Mouse (Mus musculus) monocyte, adult 2 months (primary cell): ENCODE results near the gene Plxnb1.

Experiments
- DNase-seq, 2 experiments: peaks; one replicate each; pipeline ENCODE4 v3.0.0; 2022; ENCODE audit warnings: low spot score in 2 of 2, low read depth in 1 of 2

The Plxnb1 gene

GRCm38 (mm10) chr9:109060184-109060897, 34.8 kb upstream of the Plxnb1 start:
- no peak for DNase-seq

- no peak for DNase-seq
Observed at GRCm38 (mm10) chr9:109060898-109061295, 34.3 kb upstream of the Plxnb1 start.

DNA sequence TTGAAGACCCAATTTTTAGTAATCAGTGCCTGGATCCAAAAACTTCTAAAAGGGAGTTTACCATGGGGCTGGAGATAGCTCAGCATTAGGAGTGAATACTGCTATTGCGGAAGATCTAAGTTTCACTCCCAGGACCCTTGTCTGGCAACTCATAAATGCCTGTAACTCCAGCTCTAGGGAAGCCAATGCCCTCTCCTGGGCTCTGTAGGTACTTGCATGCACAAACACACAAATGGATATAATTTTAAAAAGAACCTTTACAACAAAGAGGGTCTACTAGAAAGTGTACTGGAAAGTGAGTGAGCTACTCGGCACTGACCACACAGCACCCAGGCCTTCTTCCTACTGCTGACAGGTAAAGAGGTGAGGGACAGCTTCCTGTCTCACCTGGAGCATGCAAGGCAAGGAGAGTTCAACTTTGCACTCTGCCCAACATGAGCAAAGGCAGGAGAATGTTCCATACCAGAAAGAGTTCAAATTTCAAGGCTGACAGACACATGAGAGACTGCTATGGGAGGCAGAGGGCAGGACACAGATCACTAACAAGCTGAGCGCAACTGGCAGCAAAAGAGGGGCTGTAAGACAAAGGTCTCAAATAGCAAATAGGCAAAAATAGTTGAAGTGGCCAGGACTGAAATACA, 27.0 kb upstream of the Plxnb1 start:
- DNase-seq = no peak

GRCm38 (mm10) chr9:109073661-109074573, 21.3 kb upstream of the Plxnb1 start, which contains the start of gene Atrip:
Gene Atrip (minus strand): TSS chr9:109074124.
- peak; percentile 61 to 77 for DNase-seq

DNA sequence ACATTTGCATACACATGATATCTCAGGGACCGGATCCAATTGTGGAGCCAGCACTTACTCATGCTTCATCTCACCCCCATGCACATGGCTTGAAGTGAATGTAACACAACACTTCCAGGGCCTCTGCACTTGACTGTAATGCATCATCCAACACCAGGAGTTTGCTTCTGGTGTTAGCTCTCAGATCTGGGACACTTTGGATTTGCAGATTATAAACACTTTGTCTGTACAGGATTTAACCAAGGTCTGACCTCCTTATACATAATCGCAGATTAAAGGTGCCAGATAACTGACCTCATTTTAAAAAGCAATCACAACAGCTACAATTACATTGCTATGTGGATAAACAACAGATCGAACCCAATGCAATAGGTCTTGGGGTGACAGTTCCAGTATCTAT, 14.7 kb upstream of the Plxnb1 start:
- no peak for DNase-seq

DNA sequence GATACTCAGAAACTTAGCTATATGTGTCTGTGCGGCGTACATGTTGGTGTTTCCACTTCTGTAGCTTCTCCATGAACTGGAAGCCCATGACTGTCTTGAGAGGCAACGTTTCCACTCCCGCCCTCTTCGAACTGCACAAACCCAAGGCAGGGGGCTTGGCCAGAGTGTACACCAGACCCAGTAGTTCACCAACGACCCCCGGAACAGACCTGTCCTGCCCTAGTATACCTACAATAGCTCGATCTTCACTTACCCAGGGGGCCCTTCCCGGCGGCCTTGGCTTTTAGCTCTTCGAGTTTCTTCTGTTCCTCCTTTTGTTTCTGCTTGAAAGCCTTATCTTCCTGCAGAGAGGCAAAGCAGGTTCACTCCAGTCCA, 13.5 kb upstream of the Plxnb1 start:
- DNase-seq = no peak

DNA sequence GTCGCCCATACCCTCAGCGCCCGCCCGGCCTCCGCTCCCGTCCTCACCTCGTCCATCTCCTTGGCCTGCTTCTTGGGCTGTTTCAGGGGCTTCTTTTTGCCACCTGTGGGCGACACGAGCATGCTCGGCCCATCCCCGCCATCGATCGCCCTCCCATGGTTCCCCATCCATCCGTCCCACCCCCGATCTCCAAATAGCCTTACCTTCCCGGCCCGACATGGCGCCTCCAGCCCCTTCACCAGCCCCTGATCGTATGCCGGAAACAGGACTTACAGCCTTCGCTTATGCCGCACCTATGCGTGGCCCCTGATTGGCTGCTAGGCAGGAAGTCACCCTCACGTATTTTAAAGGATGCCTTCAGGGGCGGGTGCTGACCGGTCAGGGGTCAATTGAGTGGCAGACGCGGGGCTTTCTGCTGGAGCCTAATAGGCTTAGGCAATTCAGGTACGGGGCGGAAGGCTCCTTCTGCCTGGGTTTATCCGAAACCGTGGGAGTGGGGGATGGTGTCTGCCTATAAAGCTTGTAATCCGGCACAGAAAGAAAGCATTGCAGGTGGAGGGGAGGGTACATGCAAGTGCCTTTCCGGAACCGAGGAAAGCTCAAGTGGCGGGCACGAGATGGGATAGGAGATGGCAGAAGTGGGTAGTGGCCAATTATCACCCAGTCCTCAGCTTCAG, 12.9 kb upstream of the Plxnb1 start, which contains the start of the genes Ccdc51 and Tma7:
TSS of gene Ccdc51 (plus strand) at position 370 of the 677 bp plus-strand sequence.
TSS of gene Tma7 (minus strand) at position 464 of the 677 bp plus-strand sequence.
- DNase-seq = peak; percentile 51 to 66

GRCm38 (mm10) chr9:109084922-109085321, 10.3 kb upstream of the Plxnb1 start:
- DNase-seq = no peak

DNA sequence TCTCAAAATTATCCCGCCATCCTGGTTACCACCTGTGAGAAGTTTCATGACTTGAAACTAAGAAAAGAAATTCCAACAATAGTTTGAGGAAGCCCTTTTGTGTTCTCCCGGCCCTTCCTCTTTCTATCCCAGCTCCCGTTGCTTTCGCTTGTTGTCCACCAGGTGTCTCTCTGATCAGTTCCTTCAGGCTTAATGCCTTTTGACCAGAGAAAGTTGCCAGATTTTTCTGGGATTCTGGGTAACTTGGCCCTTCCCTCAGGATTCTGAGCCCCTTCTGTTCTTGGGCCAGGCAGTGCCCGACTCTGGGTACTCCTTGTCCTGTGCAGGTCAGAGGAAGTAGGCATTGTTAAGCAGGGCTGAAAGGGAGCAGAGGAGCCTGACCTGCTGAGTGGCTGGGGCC, 7.2 kb upstream of the Plxnb1 start:
- DNase-seq = no peak

DNA sequence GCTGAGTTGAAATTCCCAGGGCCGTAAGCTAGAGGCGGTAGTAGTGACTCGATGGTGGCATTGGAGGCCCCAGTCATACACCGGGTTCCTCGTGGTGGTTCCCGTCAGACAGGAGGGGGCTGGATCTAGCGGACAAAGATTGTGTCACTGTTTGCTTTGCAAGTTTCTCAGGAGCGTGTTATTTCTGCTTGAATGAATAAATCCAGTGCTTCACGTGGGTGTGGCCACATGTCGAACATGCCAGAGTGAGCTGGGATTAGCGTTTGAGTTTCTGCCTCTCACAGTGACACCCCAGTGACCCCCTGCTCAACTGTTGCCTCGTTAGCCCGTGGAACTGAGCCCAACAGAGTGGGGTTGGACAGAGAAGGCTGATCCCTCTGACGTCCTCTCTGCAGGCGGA, 4.7 kb upstream of the Plxnb1 start:
- DNase-seq = no peak

DNA sequence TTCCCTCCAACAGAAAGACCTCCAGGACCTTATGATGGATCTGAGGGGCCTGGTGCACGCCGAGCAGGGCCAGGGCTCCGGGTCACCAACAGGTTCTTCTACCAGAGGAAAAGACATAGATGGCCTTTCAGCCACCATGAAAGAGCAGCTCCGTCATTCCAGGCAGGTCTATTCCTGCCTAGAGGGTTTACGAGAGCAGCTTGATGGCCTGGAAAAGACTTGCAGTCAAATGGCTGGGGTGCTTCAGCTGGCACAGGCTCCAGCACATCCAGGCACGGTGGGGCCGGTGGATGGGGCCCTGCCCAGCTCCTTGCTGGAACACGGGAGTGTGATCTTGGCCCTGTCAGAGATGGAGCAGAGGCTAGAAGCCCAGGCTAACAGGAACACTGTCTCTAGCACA, 3.4 kb upstream of the Plxnb1 start:
- no peak for DNase-seq

DNA sequence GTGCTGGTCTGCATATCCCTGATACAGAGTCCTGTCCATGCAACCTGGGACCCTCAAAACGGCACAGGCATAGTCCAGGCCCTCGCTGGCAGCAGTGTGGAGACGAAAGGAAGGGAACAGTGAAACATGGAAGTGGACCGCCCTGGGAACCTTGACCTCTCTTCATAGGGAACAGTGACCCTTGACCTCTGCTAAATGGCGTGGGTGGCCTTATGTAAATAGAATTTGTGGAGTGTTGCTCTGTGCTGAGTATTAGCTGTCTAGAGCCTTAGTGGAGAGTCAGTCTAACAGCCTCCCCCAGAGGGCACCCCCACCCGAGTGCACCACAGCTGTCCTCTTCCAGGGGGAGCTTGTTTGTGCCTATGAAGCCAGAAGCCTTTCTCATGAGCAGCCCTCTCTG, 2.4 kb upstream of the Plxnb1 start:
- no peak for DNase-seq

DNA sequence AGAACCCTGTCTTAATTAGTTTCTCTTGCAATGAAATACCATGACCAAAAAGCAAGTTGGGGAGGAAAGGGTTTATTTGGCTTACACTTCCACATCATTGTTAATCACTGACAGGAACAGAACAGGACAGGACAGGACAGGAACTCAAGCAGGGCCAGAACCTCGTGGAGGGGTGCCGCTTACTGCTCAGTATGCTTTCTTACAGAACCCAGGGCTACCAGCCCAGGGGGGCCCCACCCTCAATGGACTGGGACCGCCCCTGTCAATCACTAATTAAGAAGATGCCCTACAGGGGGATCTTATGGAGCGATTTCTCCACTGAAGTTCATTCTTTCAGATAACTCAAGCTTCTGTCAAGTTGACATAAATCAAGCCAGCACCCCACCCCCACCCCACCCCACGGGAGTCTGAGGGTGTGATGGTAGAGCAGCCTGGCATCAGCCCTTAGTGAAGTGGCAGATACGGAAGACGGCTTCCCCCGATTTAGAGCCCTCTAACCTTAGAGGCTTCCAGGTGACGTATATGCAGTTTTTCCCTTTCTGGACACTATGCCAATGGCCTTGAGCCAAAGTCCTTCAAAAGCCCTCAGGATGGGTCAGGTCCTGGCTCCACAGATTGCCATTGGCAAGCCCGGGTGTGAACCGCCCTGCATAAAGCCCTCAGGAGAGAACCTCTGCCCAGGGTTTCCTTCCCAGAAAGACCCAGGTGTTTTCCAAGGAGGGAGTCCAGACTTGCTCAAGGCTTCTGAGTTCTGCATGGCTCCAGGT, 1.2 kb upstream of the Plxnb1 start:
- DNase-seq = no peak

DNA sequence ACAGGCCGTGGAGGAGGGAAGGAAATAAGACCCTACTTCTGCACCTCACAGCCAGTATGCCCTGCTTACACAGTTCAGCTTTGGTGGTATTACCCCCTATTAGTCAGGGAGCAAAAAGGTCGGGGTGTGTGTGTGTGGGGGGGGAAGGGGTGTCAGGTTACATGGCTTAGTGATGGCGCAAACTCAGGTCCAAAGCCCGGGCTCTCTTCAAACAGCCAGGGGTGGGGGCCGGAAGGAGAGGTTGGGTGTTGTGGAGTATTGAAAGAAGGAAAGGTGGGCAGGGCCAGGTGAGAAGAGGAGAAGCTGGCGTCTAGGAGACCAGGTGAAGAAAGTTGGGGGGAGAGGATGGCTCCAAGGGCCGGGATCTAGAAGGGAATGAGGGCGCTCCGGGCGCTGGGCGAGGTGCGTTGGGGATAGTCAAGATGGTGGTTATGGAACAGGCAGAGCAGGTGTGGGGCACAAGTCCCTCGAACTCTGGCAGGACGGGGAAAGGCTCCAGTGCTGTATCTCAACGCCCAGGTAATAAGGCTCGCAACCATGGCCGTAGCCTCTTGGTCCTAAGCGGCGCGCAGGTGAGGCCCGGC, 544 bp upstream of the Plxnb1 start:
- DNase-seq = no peak

DNA sequence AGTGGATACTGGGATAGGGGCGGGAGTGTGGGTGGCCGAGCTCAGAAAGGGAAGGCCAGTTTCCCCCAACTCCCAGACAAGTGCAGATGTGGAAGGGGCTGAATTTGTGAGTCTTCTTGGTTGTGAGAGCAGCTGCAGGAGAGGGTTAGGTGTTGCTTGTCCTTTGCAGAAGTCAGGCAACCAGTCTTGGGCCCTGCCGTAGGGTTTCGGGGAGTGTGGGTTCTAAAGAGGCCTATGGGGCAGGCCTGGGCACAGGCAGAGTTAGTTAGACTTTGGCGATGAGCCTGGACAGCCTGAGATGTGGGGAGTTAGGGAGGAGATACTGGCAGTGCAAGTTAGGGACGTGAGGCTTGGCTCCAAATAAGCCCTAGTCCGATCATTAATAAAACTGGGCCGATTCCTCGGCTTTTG, 1.1 kb downstream of the Plxnb1 start:
- no peak for DNase-seq

DNA sequence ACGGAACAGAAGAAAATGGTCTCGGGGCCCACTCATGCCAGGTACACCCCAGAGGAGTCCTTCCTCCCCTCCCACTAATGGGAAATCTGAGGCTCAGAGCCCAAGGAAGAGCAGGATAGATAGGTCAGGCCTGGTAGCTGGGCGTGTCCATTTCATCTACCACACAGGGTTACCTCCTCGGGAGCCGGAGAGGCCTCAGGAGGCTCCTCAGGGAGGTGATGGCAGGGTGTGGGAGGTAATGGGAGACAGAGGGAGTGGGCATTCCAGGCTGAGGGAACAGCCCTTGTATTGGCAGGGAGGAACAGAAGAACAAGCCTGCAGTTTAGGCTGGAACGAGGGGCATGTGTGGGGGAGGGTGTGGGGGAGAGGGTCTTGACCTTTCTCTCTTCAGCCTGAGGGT, 1.7 kb downstream of the Plxnb1 start:
- no peak for DNase-seq

DNA sequence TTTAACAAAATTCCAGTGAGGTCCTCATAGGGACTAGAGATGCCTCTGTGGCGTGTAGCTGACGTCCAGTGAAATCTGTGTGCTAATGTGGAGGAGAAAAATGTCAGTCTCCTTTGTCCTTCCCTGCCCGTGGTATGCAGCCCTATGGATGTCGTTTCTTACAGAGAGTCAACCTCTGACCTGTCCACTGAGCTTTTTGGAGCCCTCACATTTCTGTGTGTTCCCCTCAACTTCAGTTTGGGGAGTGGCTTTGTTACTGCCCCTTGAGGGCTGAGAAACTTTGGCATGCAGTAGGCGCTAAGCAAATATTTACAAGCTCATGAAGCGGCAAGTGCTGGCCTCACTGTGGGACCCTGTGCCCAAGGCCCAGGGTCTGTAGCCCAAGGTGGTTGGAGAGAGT, 2.1 kb downstream of the Plxnb1 start:
- DNase-seq = no peak

- DNase-seq = no peak
Observed at GRCm38 (mm10) chr9:109097831-109098230, 2.6 kb downstream of the Plxnb1 start.

- no peak for DNase-seq
Observed at GRCm38 (mm10) chr9:109098366-109098765, 3.2 kb downstream of the Plxnb1 start.

DNA sequence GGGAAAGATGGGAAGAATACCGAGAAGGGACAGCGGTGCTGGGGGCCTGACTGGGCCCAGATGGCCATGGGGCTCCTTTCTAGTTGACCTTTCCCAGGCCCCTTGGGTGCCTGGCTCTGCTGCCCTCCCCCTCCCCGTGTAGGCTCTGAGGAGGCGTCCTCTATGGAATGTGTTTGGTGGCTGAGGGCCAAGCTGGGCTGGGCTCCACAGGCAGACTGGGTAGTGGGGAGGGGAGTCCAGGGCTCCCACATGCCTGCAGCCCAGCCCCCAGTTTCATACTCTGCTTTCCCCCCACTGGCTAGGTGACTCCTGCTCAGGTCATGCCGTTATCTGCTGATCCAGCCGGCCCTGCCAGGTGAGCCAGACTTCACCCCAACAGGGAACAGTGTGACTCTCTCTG, 3.8 kb downstream of the Plxnb1 start:
- DNase-seq = no peak
